Mouse (Mus musculus) brain, embryonic 14.5 days (tissue): ENCODE measurements at regions not wholly inside any gene's neighbourhood (a gene's known extent, or its start where the extent isn't known, plus 50 kb on each side); places are given as distances from the start of the nearest gene placed in this dataset.

Source experiments
- CTCF ChIP-seq: fragments of 200-500 bp; IDR thresholded peaks from 2 replicates; pipeline ENCODE4 v1.5.1; 2012; ENCODE audit warnings: inconsistent platforms, mild to moderate bottlenecking, moderate library complexity, borderline replicate concordance; ENCODE audit not compliant: insufficient read depth, insufficient read length; ENCODE audit errors: extremely low read depth
- POLR2A ChIP-seq: fragments of 200-500 bp; IDR thresholded peaks from 2 replicates; pipeline ENCODE4 v1.6.1; 2012; ENCODE audit warnings: mild to moderate bottlenecking, inconsistent platforms, borderline replicate concordance; ENCODE audit not compliant: poor library complexity, insufficient read depth, insufficient read length, severe bottlenecking; ENCODE audit errors: extremely low read depth

DNA sequence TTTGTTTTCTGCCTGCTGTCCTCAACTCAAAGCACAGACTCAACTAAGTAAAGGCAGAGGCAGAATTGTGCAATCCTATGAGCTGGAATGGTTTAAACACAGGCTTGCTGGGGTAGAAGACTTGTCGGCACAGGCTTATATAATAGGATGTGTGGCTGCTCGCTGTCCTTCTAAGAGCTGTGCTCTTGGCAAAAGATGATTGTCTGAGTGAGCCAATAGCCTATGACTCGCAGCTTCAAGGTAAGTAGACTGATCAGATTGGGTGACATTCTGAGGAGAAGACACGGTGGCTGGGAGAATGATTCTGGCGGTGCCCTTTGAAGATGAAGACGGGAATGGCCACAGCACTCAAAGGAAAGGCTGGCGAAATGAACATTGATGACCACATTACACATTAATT is 268.1 kb downstream of the Adgb start:
- TF ChIP-seq CTCF (no peak), POLR2A (no peak)
